Mouse (Mus musculus): ENCODE results near the gene Antxr2.

Antxr2 gene

DNA sequence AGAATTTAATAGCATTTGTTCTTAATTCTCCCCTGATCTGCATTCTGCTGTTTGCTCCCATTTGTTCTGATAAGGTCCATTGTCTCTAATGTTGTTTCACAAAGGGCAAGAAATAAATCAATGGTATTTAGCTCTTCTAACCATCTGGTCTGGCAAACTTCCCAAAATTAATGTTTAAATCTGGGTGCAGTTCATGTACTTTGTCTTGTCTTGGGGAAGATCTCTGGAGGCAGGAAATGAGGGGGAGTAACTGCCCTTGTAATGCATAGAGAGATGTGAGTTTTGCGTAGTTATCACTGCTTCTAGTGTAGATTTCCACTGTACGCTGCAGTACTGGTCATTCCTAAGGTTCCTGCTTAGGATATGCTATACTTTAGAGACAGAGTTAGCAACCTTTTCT is 193.5 kb downstream of the Antxr2 start:
- no peak for DNase-seq (ENCODE audit: low spot score in 2 of 2)

DNA sequence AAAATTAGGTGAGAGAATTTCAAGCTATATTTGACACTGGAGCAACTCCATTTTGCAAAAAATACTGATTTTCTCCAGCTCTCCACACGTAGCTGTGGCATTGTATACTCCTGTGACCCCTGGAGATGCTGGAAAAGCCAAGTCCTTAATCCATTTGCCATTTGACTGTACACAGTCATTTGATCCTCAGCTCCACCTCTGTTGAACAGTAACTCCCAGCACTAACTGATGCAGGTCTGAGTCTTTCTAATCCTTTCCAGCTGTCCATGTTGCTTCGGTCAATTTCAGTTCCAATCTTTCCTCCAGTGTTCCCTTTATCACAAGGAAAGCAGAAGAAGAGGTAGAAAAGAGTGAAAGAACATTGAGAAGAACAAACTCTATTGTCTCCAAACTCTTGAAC is 195.4 kb downstream of the Antxr2 start:
- DNase-seq (ENCODE audit: low spot score in 2 of 2) = no peak

DNA sequence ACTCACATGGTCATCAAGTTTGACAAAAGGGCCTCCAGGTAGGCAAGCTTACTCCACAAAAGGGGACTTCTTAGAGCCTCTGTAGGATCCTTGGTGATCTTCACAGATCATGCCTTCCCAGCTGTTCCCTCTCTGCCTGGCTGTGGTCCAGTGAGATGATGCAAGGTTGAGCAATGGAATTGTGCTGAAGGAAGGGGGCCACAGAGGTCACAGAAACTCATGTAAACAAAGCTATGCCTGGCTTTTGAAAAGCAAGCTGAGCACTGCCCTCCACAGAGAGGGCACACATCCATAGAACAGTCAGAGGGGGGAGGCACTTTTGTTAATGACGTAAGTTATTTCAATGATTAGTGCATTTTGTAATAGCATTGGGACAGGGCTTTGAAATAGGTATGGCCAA is 196.1 kb downstream of the Antxr2 start:
- DNase-seq (ENCODE audit: low spot score in 2 of 2) = no peak

Measured in spleen, postnatal 10 days (tissue).